Mouse (Mus musculus) liver (tissue): ENCODE data around the gene Tmem40.

Experiments
- DNase-seq: peaks from one replicate; pipeline ENCODE4 v3.0.0-alpha.2; 2020; ENCODE audit warnings: mixed read lengths

Tmem40 gene

GRCm38 (mm10) chr6:115768207-115768606 is 6.0 kb upstream of the Tmem40 start:
- peak; percentile 23 for DNase-seq

GRCm38 (mm10) chr6:115767357-115767756 is 5.1 kb upstream of the Tmem40 start:
- DNase-seq = peak; percentile 19

GRCm38 (mm10) chr6:115764179-115764578 is 2.0 kb upstream of the Tmem40 start:
- peak; percentile 66 for DNase-seq

GRCm38 (mm10) chr6:115760982-115761381 is 1.2 kb downstream of the Tmem40 start:
- no peak for DNase-seq

GRCm38 (mm10) chr6:115760137-115760536 is 2.1 kb downstream of the Tmem40 start:
- no peak for DNase-seq

- peak; percentile 38 for DNase-seq
Observed at GRCm38 (mm10) chr6:115759461-115759860, 2.7 kb downstream of the Tmem40 start.

- DNase-seq = peak; percentile 86
Observed at GRCm38 (mm10) chr6:115758981-115759435, 3.2 kb downstream of the Tmem40 start.

- DNase-seq = peak; percentile 70
Observed at GRCm38 (mm10) chr6:115755536-115755935, 6.7 kb downstream of the Tmem40 start.

- DNase-seq = no peak
Observed at GRCm38 (mm10) chr6:115746326-115746725, 15.9 kb downstream of the Tmem40 start.

- DNase-seq = peak; percentile 86
Observed at GRCm38 (mm10) chr6:115743569-115743968, 18.6 kb downstream of the Tmem40 start.

GRCm38 (mm10) chr6:115739056-115739455 is 23.2 kb downstream of the Tmem40 start:
- DNase-seq = no peak

- DNase-seq = peak; percentile 49
Observed at GRCm38 (mm10) chr6:115734909-115735308, 27.3 kb downstream of the Tmem40 start.

GRCm38 (mm10) chr6:115732341-115732928 is 29.8 kb downstream of the Tmem40 start:
- no peak for DNase-seq

- DNase-seq = no peak
Observed at GRCm38 (mm10) chr6:115730560-115731342, 31.5 kb downstream of the Tmem40 start.

GRCm38 (mm10) chr6:115727570-115727969 is 34.6 kb downstream of the Tmem40 start:
- DNase-seq = no peak

- peak; percentile 77 for DNase-seq
Observed at GRCm38 (mm10) chr6:115727108-115727507, 35.1 kb downstream of the Tmem40 start.

GRCm38 (mm10) chr6:115722246-115722645 is 40.0 kb downstream of the Tmem40 start:
- no peak for DNase-seq

GRCm38 (mm10) chr6:115717715-115718558 is 44.3 kb downstream of the Tmem40 start:
- DNase-seq = peak; percentile 68

GRCm38 (mm10) chr6:115717101-115717652 is 45.0 kb downstream of the Tmem40 start:
- no peak for DNase-seq

GRCm38 (mm10) chr6:115711261-115711660 is 50.9 kb downstream of the Tmem40 start:
- no peak for DNase-seq

GRCm38 (mm10) chr6:115702901-115703300 is 59.3 kb downstream of the Tmem40 start:
- no peak for DNase-seq

- peak; percentile 30 for DNase-seq
Observed at GRCm38 (mm10) chr6:115701302-115701701, 60.9 kb downstream of the Tmem40 start.

- DNase-seq = no peak
Observed at GRCm38 (mm10) chr6:115700778-115701177, 61.4 kb downstream of the Tmem40 start.
